Mouse (Mus musculus) olfactory bulb, adult 2 months (tissue): ENCODE measurements around the gene Ano6.

Source experiments
- CTCF ChIP-seq: fragments of 200-500 bp; IDR thresholded peaks from 2 replicates; pipeline ENCODE4 v1.5.1; 2012; ENCODE audit warnings: low read depth, mild to moderate bottlenecking, low read length, moderate library complexity; ENCODE audit not compliant: insufficient read depth
- POLR2A ChIP-seq: fragments of 200-500 bp; IDR thresholded peaks from 2 replicates; pipeline ENCODE4 v1.6.1; 2012; ENCODE audit warnings: mild to moderate bottlenecking, low read depth, low read length, moderate library complexity; ENCODE audit not compliant: insufficient read depth

GRCm38 (mm10) chr15:95929087-95929486 lies 138.4 kb downstream of the Ano6 start:
- TF ChIP-seq POLR2A (no peak), CTCF (no peak)
